Mouse (Mus musculus): ENCODE data around the gene Ntm. TPM values are rescaled to one million over a fixed set of nuclear protein-coding genes. Genes with fewer than 3 reads are reported as not detected.

Gene Ntm
- polyA plus RNA-seq, 1 experiment from 2014 or later = 48.5 TPM

GRCm38 (mm10) chr9:29183011-29183410 lies 779.9 kb downstream of the Ntm start:
- Histone ChIP-seq H3K27me3 (ENCODE audit: control insufficient read depth, insufficient read depth, low read length) (no peaks in the 10 kb centered on the region), H3K4me3 (ENCODE audit: low read length) (no peak overlapping the region), H3K9ac (ENCODE audit: low read depth, low read length) (no peak overlapping the region), H3K4me2 (replicated peaks; ENCODE audit: low read depth, low read length) (no peak overlapping the region), H3K36me3 (ENCODE audit: control insufficient read depth, insufficient read depth, low read length) (no peaks in the 10 kb centered on the region), H3K9me3 (ENCODE audit: control insufficient read depth, low read length) (no peaks in the 10 kb centered on the region), H3K4me1 (ENCODE audit: control insufficient read depth, insufficient read depth, low read length) (no peaks in the 10 kb centered on the region), H3K27ac (ENCODE audit: low read depth, low read length) (no peak overlapping the region)
- 76% methylated on average over 5 of the region's 5 CpGs for WGBS
- no peak for ATAC-seq (ENCODE audit: low FRiP score, low TSS enrichment)

- Histone ChIP-seq H3K27ac (ENCODE audit: low read depth, low read length) (no peak overlapping the region), H3K9ac (ENCODE audit: low read depth, low read length) (no peak overlapping the region), H3K36me3 (ENCODE audit: control insufficient read depth, insufficient read depth, low read length) (no peaks in the 10 kb centered on the region), H3K9me3 (ENCODE audit: control insufficient read depth, low read length) (no peaks in the 10 kb centered on the region), H3K27me3 (ENCODE audit: control insufficient read depth, insufficient read depth, low read length) (no peaks in the 10 kb centered on the region), H3K4me1 (ENCODE audit: control insufficient read depth, insufficient read depth, low read length) (no peaks in the 10 kb centered on the region), H3K4me2 (replicated peaks; ENCODE audit: low read depth, low read length) (no peak overlapping the region), H3K4me3 (ENCODE audit: low read length) (no peak overlapping the region)
- WGBS = 91% methylated on average over 2 of the region's 2 CpGs
- ATAC-seq (ENCODE audit: low FRiP score, low TSS enrichment) = no peak
Measured at GRCm38 (mm10) chr9:29181661-29182060, 781.3 kb downstream of the Ntm start.

DNA sequence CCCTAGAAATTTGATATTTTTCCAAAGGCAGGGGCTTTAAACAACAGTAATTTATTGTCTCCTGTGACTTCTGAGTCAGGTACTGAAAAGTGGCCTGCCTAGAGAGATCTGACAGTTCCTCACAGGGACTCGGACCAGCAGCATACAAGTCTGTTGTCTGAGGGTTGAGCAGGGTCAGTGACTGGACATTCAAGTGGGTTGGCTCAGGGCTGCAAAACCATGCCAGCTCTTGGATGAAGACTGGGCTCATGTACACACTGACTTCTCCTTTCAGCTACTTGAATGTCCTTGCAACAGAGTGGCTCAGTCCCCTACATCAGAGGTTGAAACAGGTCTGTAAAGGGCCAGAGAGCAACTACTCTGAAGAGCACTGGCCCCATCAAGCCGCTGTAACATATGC lies 797.2 kb downstream of the Ntm start:
- WGBS = 56% methylated on average over 2 of the region's 2 CpGs
- no peaks in the 10 kb centered on the region for H3K36me3 ChIP-seq (ENCODE audit: control insufficient read depth, insufficient read depth, low read length)
- H3K27ac ChIP-seq (ENCODE audit: low read depth, low read length) = no peak overlapping the region
- H3K9ac ChIP-seq (ENCODE audit: low read depth, low read length) = no peak overlapping the region
- no peak for ATAC-seq (ENCODE audit: low FRiP score, low TSS enrichment)
- H3K27me3 ChIP-seq (ENCODE audit: control insufficient read depth, insufficient read depth, low read length) = no peaks in the 10 kb centered on the region
- no peaks in the 10 kb centered on the region for H3K9me3 ChIP-seq (ENCODE audit: control insufficient read depth, low read length)
- no peak overlapping the region for H3K4me3 ChIP-seq (ENCODE audit: low read length)
- H3K4me2 ChIP-seq (replicated peaks; ENCODE audit: low read depth, low read length) = no peak overlapping the region
- H3K4me1 ChIP-seq (ENCODE audit: control insufficient read depth, insufficient read depth, low read length) = no peaks in the 10 kb centered on the region

- no peaks in the 10 kb centered on the region for H3K9me3 ChIP-seq (ENCODE audit: control insufficient read depth, low read length)
- no peaks in the 10 kb centered on the region for H3K36me3 ChIP-seq (ENCODE audit: control insufficient read depth, insufficient read depth, low read length)
- H3K4me2 ChIP-seq (replicated peaks; ENCODE audit: low read depth, low read length) = no peak overlapping the region
- H3K9ac ChIP-seq (ENCODE audit: low read depth, low read length) = no peak overlapping the region
- WGBS = 27% methylated on average over 7 of the region's 7 CpGs
- H3K27ac ChIP-seq (ENCODE audit: low read depth, low read length) = no peak overlapping the region
- no peak overlapping the region for H3K4me3 ChIP-seq (ENCODE audit: low read length)
- ATAC-seq (ENCODE audit: low FRiP score, low TSS enrichment) = no peak
- no peaks in the 10 kb centered on the region for H3K4me1 ChIP-seq (ENCODE audit: control insufficient read depth, insufficient read depth, low read length)
- no peaks in the 10 kb centered on the region for H3K27me3 ChIP-seq (ENCODE audit: control insufficient read depth, insufficient read depth, low read length)
Measured at GRCm38 (mm10) chr9:29161059-29161642, 801.8 kb downstream of the Ntm start.

DNA sequence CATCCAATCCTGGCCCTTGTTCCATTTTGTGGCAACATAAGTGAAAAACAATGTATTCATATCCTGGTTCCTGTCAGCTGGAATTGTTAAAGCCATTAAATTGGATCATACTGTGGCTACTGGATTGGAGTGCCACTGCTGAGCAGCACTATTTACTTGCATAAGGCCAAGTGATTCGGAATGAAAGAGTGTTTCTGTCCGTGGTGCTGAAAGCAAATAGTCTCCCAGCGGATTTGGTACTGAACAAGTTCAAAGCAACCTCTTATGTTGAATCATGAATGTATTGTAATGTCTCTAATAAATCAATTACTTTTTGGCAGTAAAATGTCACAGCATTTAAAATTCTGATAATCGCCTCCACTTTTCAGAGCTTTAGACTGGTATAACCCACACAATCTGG lies 817.0 kb downstream of the Ntm start:
- H3K9me3 ChIP-seq (ENCODE audit: control insufficient read depth, low read length) = no peaks in the 10 kb centered on the region
- no peak for ATAC-seq (ENCODE audit: low FRiP score, low TSS enrichment)

GRCm38 (mm10) chr9:29136039-29136438 lies 826.9 kb downstream of the Ntm start:
- H3K9ac ChIP-seq (ENCODE audit: low read depth, low read length) = no peak overlapping the region
- H3K27ac ChIP-seq (ENCODE audit: low read depth, low read length) = no peak overlapping the region
- 47% methylated on average over 4 of the region's 4 CpGs for WGBS
- H3K4me3 ChIP-seq (ENCODE audit: low read length) = no peak overlapping the region
- no peaks in the 10 kb centered on the region for H3K4me1 ChIP-seq (ENCODE audit: control insufficient read depth, insufficient read depth, low read length)
- H3K36me3 ChIP-seq (ENCODE audit: control insufficient read depth, insufficient read depth, low read length) = no peaks in the 10 kb centered on the region
- ATAC-seq (ENCODE audit: low FRiP score, low TSS enrichment) = no peak
- no peaks in the 10 kb centered on the region for H3K27me3 ChIP-seq (ENCODE audit: control insufficient read depth, insufficient read depth, low read length)
- H3K9me3 ChIP-seq (ENCODE audit: control insufficient read depth, low read length) = no peaks in the 10 kb centered on the region
- H3K4me2 ChIP-seq (replicated peaks; ENCODE audit: low read depth, low read length) = no peak overlapping the region

More for the DNA sequence above, 817.0 kb downstream of the Ntm start:
- Histone ChIP-seq H3K4me3 (ENCODE audit: low read length) (no peak overlapping the region), H3K27ac (ENCODE audit: low read depth, low read length) (no peak overlapping the region), H3K4me2 (replicated peaks; ENCODE audit: low read depth, low read length) (no peak overlapping the region), H3K4me1 (ENCODE audit: control insufficient read depth, insufficient read depth, low read length) (no peaks in the 10 kb centered on the region), H3K36me3 (ENCODE audit: control insufficient read depth, insufficient read depth, low read length) (no peaks in the 10 kb centered on the region), H3K9ac (ENCODE audit: low read depth, low read length) (no peak overlapping the region), H3K27me3 (ENCODE audit: control insufficient read depth, insufficient read depth, low read length) (no peaks in the 10 kb centered on the region)
- 16% methylated on average over 4 of the region's 4 CpGs for WGBS

GRCm38 (mm10) chr9:29130717-29131292 lies 832.1 kb downstream of the Ntm start:
- no peak overlapping the region for H3K27ac ChIP-seq (ENCODE audit: low read depth, low read length)
- no peaks in the 10 kb centered on the region for H3K9me3 ChIP-seq (ENCODE audit: control insufficient read depth, low read length)
- H3K36me3 ChIP-seq (ENCODE audit: control insufficient read depth, insufficient read depth, low read length) = no peaks in the 10 kb centered on the region
- 76% methylated on average over 5 of the region's 5 CpGs for WGBS
- H3K27me3 ChIP-seq (ENCODE audit: control insufficient read depth, insufficient read depth, low read length) = no peaks in the 10 kb centered on the region
- ATAC-seq (ENCODE audit: low FRiP score, low TSS enrichment) = no peak
- H3K9ac ChIP-seq (ENCODE audit: low read depth, low read length) = no peak overlapping the region
- H3K4me1 ChIP-seq (ENCODE audit: control insufficient read depth, insufficient read depth, low read length) = no peaks in the 10 kb centered on the region
- no peak overlapping the region for H3K4me2 ChIP-seq (replicated peaks; ENCODE audit: low read depth, low read length)
- no peak overlapping the region for H3K4me3 ChIP-seq (ENCODE audit: low read length)

GRCm38 (mm10) chr9:29130316-29130715 lies 832.6 kb downstream of the Ntm start:
- H3K9ac ChIP-seq (ENCODE audit: low read depth, low read length) = no peak overlapping the region
- ATAC-seq (ENCODE audit: low FRiP score, low TSS enrichment) = no peak
- no peaks in the 10 kb centered on the region for H3K36me3 ChIP-seq (ENCODE audit: control insufficient read depth, insufficient read depth, low read length)
- H3K27me3 ChIP-seq (ENCODE audit: control insufficient read depth, insufficient read depth, low read length) = no peaks in the 10 kb centered on the region
- H3K4me3 ChIP-seq (ENCODE audit: low read length) = no peak overlapping the region
- H3K4me2 ChIP-seq (replicated peaks; ENCODE audit: low read depth, low read length) = no peak overlapping the region
- WGBS = 30% methylated on average over 4 of the region's 4 CpGs
- H3K9me3 ChIP-seq (ENCODE audit: control insufficient read depth, low read length) = no peaks in the 10 kb centered on the region
- no peak overlapping the region for H3K27ac ChIP-seq (ENCODE audit: low read depth, low read length)
- no peaks in the 10 kb centered on the region for H3K4me1 ChIP-seq (ENCODE audit: control insufficient read depth, insufficient read depth, low read length)

DNA sequence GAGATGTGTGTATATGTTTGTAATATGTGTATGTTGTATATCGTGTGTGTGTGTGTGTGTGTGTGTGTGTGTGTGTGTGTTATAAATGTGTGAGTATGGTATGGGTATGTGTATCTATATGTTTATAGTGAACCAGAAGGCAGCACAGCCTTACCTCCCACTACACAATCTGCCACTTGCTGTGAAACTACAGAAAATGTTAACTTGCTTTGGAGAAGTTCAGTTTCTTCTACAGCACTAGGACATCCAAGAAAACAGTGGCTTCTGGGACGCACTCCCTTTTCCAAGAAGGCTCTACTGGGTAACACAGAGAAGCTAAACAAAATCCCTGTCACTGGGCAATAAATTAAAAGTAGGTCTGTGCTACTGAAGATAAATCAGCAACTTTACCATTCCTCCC lies 834.5 kb downstream of the Ntm start:
- Histone ChIP-seq H3K27me3 (ENCODE audit: control insufficient read depth, insufficient read depth, low read length) (no peaks in the 10 kb centered on the region), H3K36me3 (ENCODE audit: control insufficient read depth, insufficient read depth, low read length) (no peaks in the 10 kb centered on the region), H3K4me2 (replicated peaks; ENCODE audit: low read depth, low read length) (no peak overlapping the region), H3K9me3 (ENCODE audit: control insufficient read depth, low read length) (no peaks in the 10 kb centered on the region), H3K4me1 (ENCODE audit: control insufficient read depth, insufficient read depth, low read length) (no peaks in the 10 kb centered on the region), H3K9ac (ENCODE audit: low read depth, low read length) (no peak overlapping the region), H3K27ac (ENCODE audit: low read depth, low read length) (no peak overlapping the region), H3K4me3 (ENCODE audit: low read length) (no peak overlapping the region)
- 60% methylated on average over 2 of the region's 2 CpGs for WGBS
- no peak for ATAC-seq (ENCODE audit: low FRiP score, low TSS enrichment)

All from kidney, embryonic 14.5 days (tissue).